ENCODE assay signal across 10 mouse cellular contexts in the genomic region with DNA sequence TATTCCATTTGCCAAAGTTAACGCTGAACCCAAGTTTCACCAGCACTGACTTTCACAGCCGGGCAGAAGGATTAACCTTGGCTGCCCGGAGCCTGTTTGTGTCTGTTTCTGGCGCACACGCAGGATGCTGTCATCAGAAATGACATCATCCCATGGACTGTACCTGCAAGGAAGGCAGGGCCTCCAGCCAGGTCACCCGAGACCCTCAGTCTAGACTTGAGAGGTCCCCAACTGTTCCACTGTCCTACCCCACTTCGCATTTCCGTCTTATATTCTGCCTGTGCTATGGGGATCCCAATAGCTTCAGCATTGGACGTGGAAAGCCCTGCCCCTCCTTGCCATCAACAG. TPM values are rescaled to one million over a fixed set of nuclear protein-coding genes. Genes with fewer than 3 reads are reported as not detected.
DNase-seq lines count a peak whose midpoint lies in the region; ATAC-seq and TF ChIP-seq lines count a peak whose summit lies in the region.
"Had no signal": no experiment of that assay in that cellular context is flagged by ENCODE, and none has a peak within 500 bp of the region (broad histone marks: within the 10 kb centered on the region; RNA-seq: fewer than 3 reads in every experiment).

No protein-coding gene starts in this region.

- TF ChIP-seq CTCF in layer of hippocampus, adult 2 months (conservative IDR thresholded peaks at IDR 0.05), result no peak

- peak overlapping the region; percentile 18; the same call in 1 of the 2 replicates for H3K27ac ChIP-seq in layer of hippocampus, adult 2 months
- H3K27ac ChIP-seq in heart, embryonic 13.5 days (replicated peaks), result peak overlapping the region; percentile 63
- peak overlapping the region; percentile 93 for H3K27ac ChIP-seq in limb, embryonic 15.5 days

- no peaks in the 10 kb centered on the region for H3K36me3 ChIP-seq in heart, embryonic 13.5 days
- H3K36me3 ChIP-seq in limb, embryonic 15.5 days, result no peaks in the 10 kb centered on the region

- H3K4me2 ChIP-seq in heart, embryonic 13.5 days, result peak overlapping the region; percentile 68
- H3K4me2 ChIP-seq in limb, embryonic 15.5 days, result peak overlapping the region; percentile 57

- whole genome bisulfite sequencing in heart, embryonic 13.5 days, result 55% methylated on average over 9 of the region's 9 CpGs
- 30% methylated on average over 9 of the region's 9 CpGs for WGBS in limb, embryonic 15.5 days

- H3K4me3 ChIP-seq in layer of hippocampus, adult 2 months, result no peak overlapping the region
- peak overlapping the region; percentile 38 for H3K4me3 ChIP-seq in heart, embryonic 13.5 days
- peak overlapping the region; percentile 39 for H3K4me3 ChIP-seq in limb, embryonic 15.5 days

- ATAC-seq in heart, embryonic 13.5 days (ENCODE audit: extremely low read depth, insufficient number of reproducible peaks, low FRiP score, low TSS enrichment), result peak; percentile 22; the same call in 1 of the 2 replicates
- peak; percentile 12 for ATAC-seq in limb, embryonic 15.5 days (ENCODE audit: insufficient number of reproducible peaks, low FRiP score, low TSS enrichment, low read depth)

- no peaks in the 10 kb centered on the region for H3K9me3 ChIP-seq in heart, embryonic 13.5 days
- no peaks in the 10 kb centered on the region for H3K9me3 ChIP-seq in limb, embryonic 15.5 days

- peak; percentile 25 to 36 for DNase-seq in cerebellum, postnatal 14 days
- no peak for DNase-seq in cerebellum, adult 11 months
- DNase-seq in layer of hippocampus, adult 2 months (ENCODE audit: low spot score in 2 of 2), result no peak
- no peak for DNase-seq in layer of hippocampus, postnatal 10 days (ENCODE audit: low spot score in 2 of 2)
- no peak for DNase-seq in spleen, postnatal 36 days (ENCODE audit: low spot score in 2 of 2)
- DNase-seq in layer of hippocampus, adult 18-20 months (ENCODE audit: low spot score in 2 of 2), result no peak
- DNase-seq: kidney, adult 18-20 months had no signal

- H3K4me1 ChIP-seq in heart, embryonic 13.5 days, result peaks cover 31% of the 10 kb centered on the region
- peaks cover 40% of the 10 kb centered on the region for H3K4me1 ChIP-seq in limb, embryonic 15.5 days

- peak overlapping the region; percentile 67 for H3K9ac ChIP-seq in heart, embryonic 13.5 days
- H3K9ac ChIP-seq in limb, embryonic 15.5 days, result no peak overlapping the region

- H3K27me3 ChIP-seq in heart, embryonic 13.5 days (replicated peaks), result no peaks in the 10 kb centered on the region
- H3K27me3 ChIP-seq in limb, embryonic 15.5 days, result no peaks in the 10 kb centered on the region

RNA-seq across cellular contexts. Expression of a gene that starts 0.5 kb away (rescaled TPM):
- 10 to 100 TPM; 67.3 to 70.3 TPM for total RNA-seq in layer of hippocampus, adult 2 months (2021)
- 10 to 100 TPM; 34.9 to 37.4 TPM for total RNA-seq in layer of hippocampus, postnatal 10 days (2021)
- polyA plus RNA-seq in heart, embryonic 13.5 days (2015; fragmentation: Nextera tagmentation; extraction: Ambion mirVana), result 2.6 TPM in 2 replicates
- 7.8 and 8.4 TPM in 2 replicates for polyA plus RNA-seq in limb, embryonic 15.5 days (2015; fragmentation: Nextera tagmentation; extraction: Ambion mirVana)
- total RNA-seq in layer of hippocampus, adult 18-20 months (2021), result 10 to 100 TPM; 57.5 to 62.0 TPM

RNA-seq across cellular contexts. Expression of a gene that starts 49.6 kb away (rescaled TPM):
- total RNA-seq in layer of hippocampus, adult 2 months (2021), result 1 to 10 TPM; 1.3 to 2.5 TPM
- total RNA-seq in layer of hippocampus, postnatal 10 days (2021), result 1 to 10 TPM; 1.0 to 1.8 TPM
- polyA plus RNA-seq in heart, embryonic 13.5 days (2015; fragmentation: Nextera tagmentation; extraction: Ambion mirVana), result 4.0 and 4.4 TPM in 2 replicates
- 0.18 TPM in 1 of 2 replicates, not detected in the other for polyA plus RNA-seq in limb, embryonic 15.5 days (2015; fragmentation: Nextera tagmentation; extraction: Ambion mirVana)
- 1 to 10 TPM; 1.7 to 2.2 TPM for total RNA-seq in layer of hippocampus, adult 18-20 months (2021)
- total RNA-seq: MEL had no signal

Comparison
In these comparisons a context has a peak if more than half of its experiments do, and no peak if none do; other contexts are left out.
1. DNase-seq: peak in cerebellum, postnatal 14 days (2 of 2); none in cerebellum, adult 11 months (single experiment), layer of hippocampus, adult 2 months (0 of 2), layer of hippocampus, postnatal 10 days (0 of 2), spleen, postnatal 36 days (0 of 2) and layer of hippocampus, adult 18-20 months (0 of 2).
2. H3K27ac ChIP-seq: peak in every context shown above with its lines; median percentile 93 in limb, embryonic 15.5 days; 63 in heart, embryonic 13.5 days; 18 in layer of hippocampus, adult 2 months.